22 mouse cellular contexts compared by ENCODE assay signal in genomic region chr5:61832935-61833551, GRCm38 (mm10). TPM values are rescaled to one million over a fixed set of nuclear protein-coding genes. Genes with fewer than 3 reads are reported as not detected.
"Had no signal": no experiment of that assay in that cellular context is flagged by ENCODE, and none has a peak within 500 bp of the region (broad histone marks: within the 10 kb centered on the region; RNA-seq: fewer than 3 reads in every experiment).

No protein-coding gene starts in this region.

- H3K27ac ChIP-seq: macrophage; midbrain, embryonic 13.5 days; neural tube, embryonic 12.5 days; stomach, embryonic 15.5 days; stomach, postnatal 0 days had no signal

- H3K36me3 ChIP-seq: midbrain, embryonic 13.5 days; neural tube, embryonic 12.5 days; stomach, embryonic 15.5 days had no signal

- H3K4me3 ChIP-seq: megakaryocyte, embryonic 14.5 days; midbrain, embryonic 13.5 days; neural tube, embryonic 12.5 days; stomach, embryonic 15.5 days had no signal

- H3K4me1 ChIP-seq: megakaryocyte, embryonic 14.5 days; midbrain, embryonic 13.5 days; neural tube, embryonic 12.5 days; stomach, embryonic 15.5 days had no signal

- ATAC-seq: midbrain, embryonic 13.5 days had no signal

- H3K9me3 ChIP-seq: megakaryocyte, embryonic 14.5 days; midbrain, embryonic 13.5 days; neural tube, embryonic 12.5 days; stomach, embryonic 15.5 days had no signal

- H3K27me3 ChIP-seq: megakaryocyte, embryonic 14.5 days; midbrain, embryonic 13.5 days; neural tube, embryonic 12.5 days; stomach, embryonic 15.5 days had no signal

- H3K9ac ChIP-seq: lung, embryonic 14.5 days; midbrain, embryonic 13.5 days; neural tube, embryonic 12.5 days; stomach, embryonic 15.5 days had no signal

- H3K4me2 ChIP-seq: lung, embryonic 14.5 days; midbrain, embryonic 11.5 days; midbrain, embryonic 13.5 days; neural tube, embryonic 12.5 days; stomach, embryonic 15.5 days had no signal

- DNase-seq: lung, adult 18-20 months; lung, embryonic 14.5 days; lung, postnatal 10 days; right cerebral cortex, postnatal 14 days; thymus, adult 2 months; thymus, postnatal 25 days; thymus, postnatal 4 days had no signal

RNA-seq across cellular contexts. Expression of gene G6pd2, which starts 24.4 kb away (rescaled TPM):
- total RNA-seq: midbrain, postnatal 0 days; monocyte, adult 5-6 weeks; neutrophil, adult 5-6 weeks had no signal
- polyA plus RNA-seq: liver, embryonic 16.5 days; lung, embryonic 14.5 days; lung, embryonic 16.5 days; macrophage; midbrain, embryonic 11.5 days; midbrain, postnatal 0 days; neural tube, embryonic 12.5 days; neural tube, embryonic 14.5 days; spleen, adult 2 months; stomach, postnatal 0 days; thymus, adult 2 months; urinary bladder, adult 2 months had no signal
